Mouse (Mus musculus): ENCODE data around the gene Fam222a.

Gene Fam222a

GRCm38 (mm10) chr5:114611968-114612608 lies 44.3 kb downstream of the Fam222a start:
- peak; percentile 55 to 60 for DNase-seq

GRCm38 (mm10) chr5:114614863-114615262 lies 47.0 kb downstream of the Fam222a start:
- no peak for DNase-seq

- no peak for DNase-seq
Measured at GRCm38 (mm10) chr5:114616336-114617061, 48.7 kb downstream of the Fam222a start.

GRCm38 (mm10) chr5:114617809-114618208 lies 50.0 kb downstream of the Fam222a start:
- no peak for DNase-seq

- peak; percentile 73 to 78 for DNase-seq
Measured at GRCm38 (mm10) chr5:114618851-114619250, 51.0 kb downstream of the Fam222a start.

- no peak for DNase-seq
Measured at GRCm38 (mm10) chr5:114620305-114620704, 52.5 kb downstream of the Fam222a start.

GRCm38 (mm10) chr5:114625590-114625989 lies 57.8 kb downstream of the Fam222a start:
- DNase-seq: peak; percentile 67 to 73

GRCm38 (mm10) chr5:114631336-114631735 lies 63.5 kb downstream of the Fam222a start:
- DNase-seq: peak in 1 of 2 experiments; percentile 34

GRCm38 (mm10) chr5:114636091-114636490 lies 68.3 kb downstream of the Fam222a start:
- DNase-seq: no peak

- peak; percentile 80 to 85 for DNase-seq
Measured at GRCm38 (mm10) chr5:114638769-114639644, 71.2 kb downstream of the Fam222a start.

GRCm38 (mm10) chr5:114639645-114639957 lies 71.8 kb downstream of the Fam222a start:
- no peak for DNase-seq

GRCm38 (mm10) chr5:114640809-114641208 lies 73.0 kb downstream of the Fam222a start:
- DNase-seq: no peak

GRCm38 (mm10) chr5:114644918-114645317 lies 77.1 kb downstream of the Fam222a start:
- DNase-seq: no peak

- no peak for DNase-seq
Measured at GRCm38 (mm10) chr5:114645916-114646315, 78.1 kb downstream of the Fam222a start.

GRCm38 (mm10) chr5:114647211-114647974 lies 79.6 kb downstream of the Fam222a start:
- peak; percentile 14 to 30 for DNase-seq

- no peak for DNase-seq
Measured at GRCm38 (mm10) chr5:114648728-114649311, 81.0 kb downstream of the Fam222a start.

- no peak for DNase-seq
Measured at GRCm38 (mm10) chr5:114651002-114651401, 83.2 kb downstream of the Fam222a start.

GRCm38 (mm10) chr5:114651449-114651848 lies 83.6 kb downstream of the Fam222a start:
- DNase-seq: no peak

- no peak for DNase-seq
Measured at GRCm38 (mm10) chr5:114653656-114654437, 86.0 kb downstream of the Fam222a start.

GRCm38 (mm10) chr5:114655721-114656120 lies 87.9 kb downstream of the Fam222a start:
- no peak for DNase-seq

- DNase-seq: no peak
Measured at GRCm38 (mm10) chr5:114656305-114656704, 88.5 kb downstream of the Fam222a start.

Measured in thymus, postnatal 36 days (tissue).